Mouse (Mus musculus): Measurements from ENCODE around the gene Gnb5. TPM values are rescaled to one million over a fixed set of nuclear protein-coding genes. Genes with fewer than 3 reads are reported as not detected.

Gnb5 gene
- polyA plus RNA-seq, 1 experiment from 2014 or later: 16.1 TPM

DNA sequence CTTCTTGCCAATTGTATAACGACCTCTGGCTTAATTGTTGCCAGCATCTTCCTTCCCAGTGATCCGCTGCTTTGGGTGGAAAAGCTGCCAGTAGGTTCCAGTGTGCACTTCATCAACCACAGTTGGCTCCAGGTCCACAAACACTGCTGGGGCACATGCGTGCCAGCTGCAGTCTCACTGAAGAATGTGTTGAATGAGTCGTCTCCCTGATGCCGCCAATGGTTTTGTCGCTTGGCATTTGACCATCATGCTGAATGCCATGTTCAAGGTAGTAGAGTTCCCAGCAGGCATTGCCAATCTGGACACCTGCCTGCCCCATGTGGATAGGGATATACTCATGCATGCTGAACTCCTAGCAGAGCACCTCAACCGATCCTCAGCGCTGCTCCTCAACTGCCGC is 69.5 kb downstream of the Gnb5 start:
- ATAC-seq (ENCODE audit: low FRiP score, low TSS enrichment) (no peak), DNase-seq (ENCODE audit: low spot score) (no peak)
- TF ChIP-seq EP300 (optimal IDR thresholded peaks at IDR 0.05) (no peak), CTCF (IDR thresholded peaks at IDR 0.05; ENCODE audit: low read depth) (no peak)
- Histone ChIP-seq H3K4me1 (replicated peaks; ENCODE audit: control insufficient read depth, insufficient read depth) (no peaks in the 10 kb centered on the region), H3K27me3 (ENCODE audit: control insufficient read depth, insufficient read depth, low read length) (no peaks in the 10 kb centered on the region), H3K4me3 (ENCODE audit: low read depth, low read length) (no peak overlapping the region), H3K9me3 (ENCODE audit: control insufficient read depth, low read length) (no peaks in the 10 kb centered on the region), H3K9ac (ENCODE audit: low read length) (no peak overlapping the region), H3K36me3 (ENCODE audit: control insufficient read depth, insufficient read depth, low read length) (no peaks in the 10 kb centered on the region), H3K4me2 (replicated peaks; ENCODE audit: low read depth) (no peak overlapping the region), H3K27ac (replicated peaks) (no peak overlapping the region)
- 91% methylated on average over 9 of the region's 9 CpGs for WGBS

DNA sequence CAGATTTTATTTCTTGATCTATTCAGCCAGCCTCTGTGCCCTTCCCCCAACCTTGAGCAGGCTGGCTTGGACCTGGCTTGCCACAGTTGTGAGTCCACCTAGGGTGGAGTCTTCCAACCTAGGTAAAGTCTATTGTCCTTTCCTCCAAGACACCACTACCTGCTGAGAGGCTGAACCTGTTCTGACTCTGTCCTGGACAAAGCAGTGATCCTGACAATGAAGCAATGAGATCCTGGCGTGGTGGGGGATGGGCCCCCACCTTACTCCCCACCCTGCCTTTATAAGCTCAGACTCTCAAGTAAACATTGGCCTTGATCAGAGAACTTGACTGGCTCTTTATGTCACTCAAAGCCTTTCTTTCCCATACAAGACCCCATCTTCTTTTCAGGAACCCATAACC is 70.3 kb downstream of the Gnb5 start:
- no peak for TF ChIP-seq CTCF (IDR thresholded peaks at IDR 0.05; ENCODE audit: low read depth)
- ATAC-seq (ENCODE audit: low FRiP score, low TSS enrichment) (no peak), DNase-seq (ENCODE audit: low spot score) (no peak)
- H3K9me3 ChIP-seq (ENCODE audit: control insufficient read depth, low read length): no peaks in the 10 kb centered on the region
- H3K4me1 ChIP-seq (replicated peaks; ENCODE audit: control insufficient read depth, insufficient read depth): no peaks in the 10 kb centered on the region
- no peak overlapping the region for H3K9ac ChIP-seq (ENCODE audit: low read length)
- H3K27me3 ChIP-seq (ENCODE audit: control insufficient read depth, insufficient read depth, low read length): no peaks in the 10 kb centered on the region
- H3K4me2 ChIP-seq (replicated peaks; ENCODE audit: low read depth): no peak overlapping the region
- no peaks in the 10 kb centered on the region for H3K36me3 ChIP-seq (ENCODE audit: control insufficient read depth, insufficient read depth, low read length)
- no peak overlapping the region for H3K4me3 ChIP-seq (ENCODE audit: low read depth, low read length)
- WGBS: 54% methylated on average over 1 of the region's 1 CpGs
- H3K27ac ChIP-seq (replicated peaks): no peak overlapping the region

DNA sequence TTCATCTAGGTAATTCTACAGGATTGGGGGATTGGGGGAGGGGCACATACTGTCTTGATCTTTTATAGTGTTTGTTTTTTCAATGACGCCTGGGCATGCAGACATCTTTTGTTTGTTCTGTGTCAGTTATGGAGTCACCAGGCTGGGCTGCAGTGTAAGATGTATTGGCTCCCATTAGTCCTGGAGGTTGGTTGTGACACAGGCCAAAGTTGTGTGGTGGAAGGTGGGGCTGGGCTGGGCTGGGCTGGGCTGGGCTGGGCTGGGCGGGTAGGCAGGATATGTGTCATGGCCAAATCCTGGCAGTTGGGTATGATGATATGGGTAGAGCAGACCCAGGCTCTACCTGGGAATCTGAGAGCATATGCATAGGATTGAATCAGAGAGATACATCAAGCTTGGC is 72.7 kb downstream of the Gnb5 start:
- H3K27ac ChIP-seq (replicated peaks): no peak overlapping the region
- H3K9ac ChIP-seq (ENCODE audit: low read length): no peak overlapping the region
- WGBS: 64% methylated on average over 2 of the region's 2 CpGs
- H3K4me2 ChIP-seq (replicated peaks; ENCODE audit: low read depth): no peak overlapping the region
- H3K36me3 ChIP-seq (ENCODE audit: control insufficient read depth, insufficient read depth, low read length): no peaks in the 10 kb centered on the region
- no peak for DNase-seq (ENCODE audit: low spot score)
- H3K9me3 ChIP-seq (ENCODE audit: control insufficient read depth, low read length): no peaks in the 10 kb centered on the region
- TF ChIP-seq CTCF (IDR thresholded peaks at IDR 0.05; ENCODE audit: low read depth) (no peak), EP300 (optimal IDR thresholded peaks at IDR 0.05) (no peak)
- H3K27me3 ChIP-seq (ENCODE audit: control insufficient read depth, insufficient read depth, low read length): no peaks in the 10 kb centered on the region
- ATAC-seq (ENCODE audit: low FRiP score, low TSS enrichment): peak; percentile 65
- no peaks in the 10 kb centered on the region for H3K4me1 ChIP-seq (replicated peaks; ENCODE audit: control insufficient read depth, insufficient read depth)
- no peak overlapping the region for H3K4me3 ChIP-seq (ENCODE audit: low read depth, low read length)

DNA sequence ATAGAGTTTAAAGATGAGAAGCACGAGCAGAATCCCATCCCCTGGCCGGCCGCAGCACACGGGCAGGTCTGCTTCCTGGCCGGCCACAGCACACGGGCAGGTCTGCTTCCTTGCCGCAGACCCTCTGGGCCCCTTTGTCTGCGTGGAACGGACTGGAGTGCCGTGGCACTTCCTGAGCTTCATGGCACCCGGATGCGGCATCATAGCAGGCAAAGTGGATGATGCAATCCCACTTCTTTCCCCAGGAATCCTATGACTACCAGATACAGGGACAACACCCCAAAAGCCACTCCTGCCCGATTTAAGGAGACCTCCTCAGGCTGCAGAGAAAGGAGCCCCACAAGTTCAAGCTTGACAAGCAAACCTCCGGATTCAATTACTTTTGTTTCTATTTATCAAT is 76.7 kb downstream of the Gnb5 start:
- WGBS: 81% methylated on average over 14 of the region's 14 CpGs
- H3K36me3 ChIP-seq (ENCODE audit: control insufficient read depth, insufficient read depth, low read length): peaks cover 5% of the 10 kb centered on the region; the same call in 1 of the 2 replicates
- DNase-seq (ENCODE audit: low spot score) (no peak), ATAC-seq (ENCODE audit: low FRiP score, low TSS enrichment) (no peak)
- H3K9me3 ChIP-seq (ENCODE audit: control insufficient read depth, low read length): no peaks in the 10 kb centered on the region
- H3K4me2 ChIP-seq (replicated peaks; ENCODE audit: low read depth): no peak overlapping the region
- no peaks in the 10 kb centered on the region for H3K4me1 ChIP-seq (replicated peaks; ENCODE audit: control insufficient read depth, insufficient read depth)
- TF ChIP-seq EP300 (optimal IDR thresholded peaks at IDR 0.05) (no peak), CTCF (IDR thresholded peaks at IDR 0.05; ENCODE audit: low read depth) (no peak)
- H3K27ac ChIP-seq (replicated peaks): no peak overlapping the region
- H3K4me3 ChIP-seq (ENCODE audit: low read depth, low read length): no peak overlapping the region
- no peaks in the 10 kb centered on the region for H3K27me3 ChIP-seq (ENCODE audit: control insufficient read depth, insufficient read depth, low read length)
- H3K9ac ChIP-seq (ENCODE audit: low read length): no peak overlapping the region

DNA sequence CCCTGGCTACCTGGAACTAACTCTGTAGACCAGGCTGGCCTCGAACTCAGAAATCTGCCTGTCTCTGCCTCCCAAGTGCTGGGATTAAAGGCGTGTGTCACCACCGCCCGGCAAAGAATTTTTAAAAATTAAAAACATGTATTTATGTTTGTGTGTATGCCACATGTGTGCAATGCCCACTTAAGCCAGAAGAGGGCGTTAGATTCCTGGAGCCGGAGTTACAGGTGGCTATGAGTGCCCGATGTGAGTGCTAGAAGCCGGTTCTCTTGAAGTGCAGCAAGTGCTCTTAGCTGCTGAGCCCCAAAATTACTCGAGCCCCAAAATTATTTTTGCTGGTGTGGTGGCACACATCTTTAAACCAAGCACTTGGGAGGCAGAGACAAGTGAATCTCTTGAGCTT is 77.7 kb downstream of the Gnb5 start:
- Histone ChIP-seq H3K9ac (ENCODE audit: low read length) (no peak overlapping the region), H3K9me3 (ENCODE audit: control insufficient read depth, low read length) (no peaks in the 10 kb centered on the region), H3K4me2 (replicated peaks; ENCODE audit: low read depth) (no peak overlapping the region), H3K36me3 (ENCODE audit: control insufficient read depth, insufficient read depth, low read length) (peaks cover 10% of the 10 kb centered on the region), H3K4me1 (replicated peaks; ENCODE audit: control insufficient read depth, insufficient read depth) (no peaks in the 10 kb centered on the region), H3K27ac (replicated peaks) (no peak overlapping the region), H3K4me3 (ENCODE audit: low read depth, low read length) (no peak overlapping the region), H3K27me3 (ENCODE audit: control insufficient read depth, insufficient read depth, low read length) (no peaks in the 10 kb centered on the region)
- TF ChIP-seq EP300 (optimal IDR thresholded peaks at IDR 0.05) (no peak), CTCF (IDR thresholded peaks at IDR 0.05; ENCODE audit: low read depth) (peak; percentile 44)
- no peak for DNase-seq (ENCODE audit: low spot score)
- 85% methylated on average over 9 of the region's 9 CpGs for WGBS
- no peak for ATAC-seq (ENCODE audit: low FRiP score, low TSS enrichment)

DNA sequence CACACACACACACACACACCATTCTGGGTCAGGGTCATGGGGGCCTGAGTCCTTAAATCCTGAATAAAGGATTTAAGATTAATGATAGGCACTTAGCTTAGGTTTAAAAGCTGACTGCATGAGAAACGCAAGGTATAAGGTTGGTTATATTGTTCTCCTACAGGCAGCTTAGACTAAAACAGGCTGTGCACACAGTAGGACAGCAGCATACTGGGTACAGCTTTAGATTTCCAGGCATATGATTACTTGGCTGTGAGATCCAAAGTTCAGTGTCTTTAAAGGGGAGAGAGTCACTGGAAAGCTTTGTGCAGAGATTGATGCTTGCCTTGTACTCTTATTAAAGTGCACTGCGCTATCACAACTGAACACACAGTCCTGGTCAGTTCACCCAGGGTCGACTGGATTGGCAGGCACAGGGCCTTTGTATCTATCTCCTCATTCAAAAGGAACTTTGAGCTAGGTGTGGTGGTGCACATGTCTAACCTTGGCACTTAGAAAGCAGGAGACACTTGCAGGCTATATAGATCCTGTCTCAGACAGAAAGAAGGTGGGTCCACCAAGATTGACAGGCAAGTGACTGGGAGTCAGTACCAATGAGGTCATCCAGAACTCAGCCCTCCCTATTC is 78.4 kb downstream of the Gnb5 start:
- Histone ChIP-seq H3K9ac (ENCODE audit: low read length) (no peak overlapping the region), H3K4me1 (replicated peaks; ENCODE audit: control insufficient read depth, insufficient read depth) (no peaks in the 10 kb centered on the region), H3K27me3 (ENCODE audit: control insufficient read depth, insufficient read depth, low read length) (no peaks in the 10 kb centered on the region), H3K27ac (replicated peaks) (no peak overlapping the region), H3K4me3 (ENCODE audit: low read depth, low read length) (no peak overlapping the region), H3K36me3 (ENCODE audit: control insufficient read depth, insufficient read depth, low read length) (peaks cover 17% of the 10 kb centered on the region), H3K9me3 (ENCODE audit: control insufficient read depth, low read length) (no peaks in the 10 kb centered on the region), H3K4me2 (replicated peaks; ENCODE audit: low read depth) (no peak overlapping the region)
- WGBS: 68% methylated on average over 3 of the region's 3 CpGs
- TF ChIP-seq CTCF (IDR thresholded peaks at IDR 0.05; ENCODE audit: low read depth) (no peak), EP300 (optimal IDR thresholded peaks at IDR 0.05) (no peak)
- peak; percentile 42; the same call in 1 of the 2 replicates for ATAC-seq (ENCODE audit: low FRiP score, low TSS enrichment)
- no peak for DNase-seq (ENCODE audit: low spot score)

Data from stomach, postnatal 0 days (tissue).